Mouse (Mus musculus): Measurements from ENCODE around the gene Polr2i. TPM values are rescaled to one million over a fixed set of nuclear protein-coding genes. Genes with fewer than 3 reads are reported as not detected.

Polr2i gene
- polyA plus RNA-seq, 1 experiment from 2014 or later, result 173 TPM

DNA sequence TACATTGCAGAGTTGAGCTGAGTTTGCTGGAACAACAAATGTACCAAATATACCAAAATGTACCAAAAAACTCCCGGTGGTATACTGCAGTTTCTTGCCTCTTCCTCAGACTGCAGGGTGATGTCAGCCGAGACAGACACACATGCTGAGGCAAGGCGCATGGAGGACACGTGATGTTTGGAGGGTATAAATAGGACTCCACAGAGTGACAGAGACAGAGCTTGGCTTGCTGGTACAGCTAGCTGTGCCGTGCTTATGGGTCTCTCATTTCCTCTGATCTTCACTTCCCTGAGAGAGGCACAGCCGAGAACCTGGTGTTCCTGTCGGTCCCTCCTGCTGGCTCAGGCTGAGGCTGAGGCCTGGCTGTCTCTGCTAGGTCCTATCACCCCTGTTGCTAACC, 51.0 kb downstream of the Polr2i start:
- Histone ChIP-seq H3K9ac (ENCODE audit: low read depth, low read length) (no peak overlapping the region), H3K4me1 (ENCODE audit: control insufficient read depth, insufficient read depth, low read length) (no peaks in the 10 kb centered on the region; the same call in 1 of the 2 replicates), H3K27ac (ENCODE audit: low read depth, low read length) (no peak overlapping the region), H3K27me3 (ENCODE audit: control insufficient read depth, insufficient read depth, low read length) (no peaks in the 10 kb centered on the region), H3K4me3 (ENCODE audit: low read length) (no peak overlapping the region), H3K9me3 (ENCODE audit: control insufficient read depth, low read length) (no peaks in the 10 kb centered on the region), H3K4me2 (replicated peaks; ENCODE audit: low read depth, low read length) (no peak overlapping the region), H3K36me3 (ENCODE audit: control insufficient read depth, insufficient read depth, low read length) (no peaks in the 10 kb centered on the region)
- 87% methylated on average over 7 of the region's 7 CpGs for WGBS
- no peak for ATAC-seq (ENCODE audit: low FRiP score, low TSS enrichment)

Other genes starting within 250 kb of the Polr2i start
- gene Zfp568, start 248.0 kb upstream of the Polr2i start, polyA plus RNA-seq (2014; fragmentation: Nextera tagmentation; extraction: Ambion mirVana), result 13.4 and 26.6 TPM in 2 replicates
- gene Zfp14, start 180.6 kb upstream of the Polr2i start, polyA plus RNA-seq (2014; fragmentation: Nextera tagmentation; extraction: Ambion mirVana), result 2.6 and 4.1 TPM in 2 replicates
- 3.5 and 5.7 TPM in 2 replicates for gene Zfp82, start 159.0 kb upstream of the Polr2i start, polyA plus RNA-seq (2014; fragmentation: Nextera tagmentation; extraction: Ambion mirVana)
- gene Gm26920, start 141.5 kb upstream of the Polr2i start, polyA plus RNA-seq (2014; fragmentation: Nextera tagmentation; extraction: Ambion mirVana), result 0.58 and 1.9 TPM in 2 replicates
- 13.8 and 14.4 TPM in 2 replicates for gene Zfp566, start 141.4 kb upstream of the Polr2i start, polyA plus RNA-seq (2014; fragmentation: Nextera tagmentation; extraction: Ambion mirVana)
- gene Zfp260, start 137.2 kb upstream of the Polr2i start, polyA plus RNA-seq (2014; fragmentation: Nextera tagmentation; extraction: Ambion mirVana), result 98.2 and 125 TPM in 2 replicates
- gene Zfp382, start 110.0 kb upstream of the Polr2i start, polyA plus RNA-seq (2014; fragmentation: Nextera tagmentation; extraction: Ambion mirVana), result 5.2 and 6.1 TPM in 2 replicates
- 20.2 and 23.0 TPM in 2 replicates for gene Zfp146, start 62.2 kb upstream of the Polr2i start, polyA plus RNA-seq (2014; fragmentation: Nextera tagmentation; extraction: Ambion mirVana)
- gene Cox7a1, start 47.8 kb upstream of the Polr2i start, polyA plus RNA-seq (2014; fragmentation: Nextera tagmentation; extraction: Ambion mirVana), result 4.5 TPM in 2 replicates
- 83.1 and 120 TPM in 2 replicates for gene Capns1, start 33.1 kb upstream of the Polr2i start, polyA plus RNA-seq (2014; fragmentation: Nextera tagmentation; extraction: Ambion mirVana)
- gene Tbcb, start 324 bp downstream of the Polr2i start, polyA plus RNA-seq (2014; fragmentation: Nextera tagmentation; extraction: Ambion mirVana), result 174 and 199 TPM in 2 replicates
- not detected in 2 replicates for gene Ovol3, start 3.8 kb downstream of the Polr2i start, polyA plus RNA-seq (2014; fragmentation: Nextera tagmentation; extraction: Ambion mirVana)
- gene Thap8, start 48.1 kb downstream of the Polr2i start, polyA plus RNA-seq (2014; fragmentation: Nextera tagmentation; extraction: Ambion mirVana), result 0.22 and 0.43 TPM in 2 replicates
- gene Wdr62, start 48.5 kb downstream of the Polr2i start, polyA plus RNA-seq (2014; fragmentation: Nextera tagmentation; extraction: Ambion mirVana), result 7.8 and 11.1 TPM in 2 replicates
- gene Clip3, start 59.8 kb downstream of the Polr2i start, polyA plus RNA-seq (2014; fragmentation: Nextera tagmentation; extraction: Ambion mirVana), result 30.7 and 51.1 TPM in 2 replicates
- gene Alkbh6, start 76.8 kb downstream of the Polr2i start, polyA plus RNA-seq (2014; fragmentation: Nextera tagmentation; extraction: Ambion mirVana), result 85.5 and 112 TPM in 2 replicates
- 43.5 and 72.9 TPM in 2 replicates for gene Syne4, start 82.9 kb downstream of the Polr2i start, polyA plus RNA-seq (2014; fragmentation: Nextera tagmentation; extraction: Ambion mirVana)
- not detected in 2 replicates for gene E130208F15Rik, start 89.8 kb downstream of the Polr2i start, polyA plus RNA-seq (2014; fragmentation: Nextera tagmentation; extraction: Ambion mirVana)
- gene Sdhaf1, start 91.9 kb downstream of the Polr2i start, polyA plus RNA-seq (2014; fragmentation: Nextera tagmentation; extraction: Ambion mirVana), result 20.6 and 21.5 TPM in 2 replicates
- gene Lrfn3, start 130.8 kb downstream of the Polr2i start, polyA plus RNA-seq (2014; fragmentation: Nextera tagmentation; extraction: Ambion mirVana), result 5.8 and 7.2 TPM in 2 replicates
- gene Tyrobp, start 181.8 kb downstream of the Polr2i start, polyA plus RNA-seq (2014; fragmentation: Nextera tagmentation; extraction: Ambion mirVana), result 23.8 and 26.7 TPM in 2 replicates
- 0.57 and 1.0 TPM in 2 replicates for gene Hcst, start 187.9 kb downstream of the Polr2i start, polyA plus RNA-seq (2014; fragmentation: Nextera tagmentation; extraction: Ambion mirVana)
- 1.1 and 1.9 TPM in 2 replicates for gene Nfkbid, start 189.8 kb downstream of the Polr2i start, polyA plus RNA-seq (2014; fragmentation: Nextera tagmentation; extraction: Ambion mirVana)
- 16.7 and 19.0 TPM in 2 replicates for gene Aplp1, start 213.6 kb downstream of the Polr2i start, polyA plus RNA-seq (2014; fragmentation: Nextera tagmentation; extraction: Ambion mirVana)
- gene Kirrel2, start 225.7 kb downstream of the Polr2i start, polyA plus RNA-seq (2014; fragmentation: Nextera tagmentation; extraction: Ambion mirVana), result 0.20 and 0.54 TPM in 2 replicates
- gene Nphs1, start 226.4 kb downstream of the Polr2i start, polyA plus RNA-seq (2014; fragmentation: Nextera tagmentation; extraction: Ambion mirVana), result 2.7 and 3.0 TPM in 2 replicates